Mouse (Mus musculus) intestine, embryonic 15.5 days (tissue): ENCODE data around the gene Tedc2. TPM values are rescaled to one million over a fixed set of nuclear protein-coding genes. Genes with fewer than 3 reads are reported as not detected.

Experiments
- ATAC-seq: fragments of 200-750 bp; cut with Nextera tagmentation; 2 replicates; pipeline ENCODE4 v1.8.0; 2017; ENCODE audit warnings: moderate TSS enrichment, moderate library complexity
- H3K27ac ChIP-seq: fragments of 300-500 bp; sonication (generic); 2 replicates; pipeline ENCODE4 v1.5.1; 2015; ENCODE audit warnings: mild to moderate bottlenecking, inconsistent platforms
- H3K27me3 ChIP-seq: fragments of 300-500 bp; sonication (generic); replicated peaks from 2 replicates; pipeline ENCODE4 v1.6.1; 2015; ENCODE audit warnings: inconsistent platforms
- H3K36me3 ChIP-seq: fragments of 300-500 bp; sonication (generic); 2 replicates; pipeline ENCODE4 v1.6.1; 2015; ENCODE audit warnings: inconsistent platforms
- H3K4me1 ChIP-seq: fragments of 300-500 bp; sonication (generic); replicated peaks from 2 replicates; pipeline ENCODE4 v1.6.1; 2015; ENCODE audit warnings: inconsistent platforms
- H3K4me2 ChIP-seq: fragments of 300-500 bp; sonication (generic); replicated peaks from 2 replicates; pipeline ENCODE4 v1.6.1; 2015; ENCODE audit warnings: mild to moderate bottlenecking, inconsistent platforms
- H3K4me3 ChIP-seq: fragments of 300-500 bp; sonication (generic); replicated peaks from 2 replicates; pipeline ENCODE4 v1.5.1; 2015; ENCODE audit warnings: inconsistent platforms
- H3K9ac ChIP-seq: fragments of 300-500 bp; sonication (generic); 2 replicates; pipeline ENCODE4 v1.6.1; 2015; ENCODE audit warnings: inconsistent platforms
- H3K9me3 ChIP-seq: fragments of 300-500 bp; sonication (generic); 2 replicates; pipeline ENCODE4 v1.6.1; 2016; ENCODE audit warnings: inconsistent platforms
- WGBS: fragments of 180-500 bp; shearing (Covaris S2); methylation state at CpG from one replicate; pipeline ENCODE4 v1.1.7; 2015; 5-methylcytosine and 5-hydroxymethylcytosine counted together
- polyA plus RNA-seq: library from polyadenylated mRNA; unstranded; fragments of >200 nt; fragmentation: Nextera tagmentation; extraction: Ambion mirVana; gene quantifications from 2 replicates; pipeline ENCODE4 v1.2.1, GENCODE M21; 2015

Gene Tedc2
- polyA plus RNA-seq, 1 experiment from 2014 or later: 10.1 TPM

DNA sequence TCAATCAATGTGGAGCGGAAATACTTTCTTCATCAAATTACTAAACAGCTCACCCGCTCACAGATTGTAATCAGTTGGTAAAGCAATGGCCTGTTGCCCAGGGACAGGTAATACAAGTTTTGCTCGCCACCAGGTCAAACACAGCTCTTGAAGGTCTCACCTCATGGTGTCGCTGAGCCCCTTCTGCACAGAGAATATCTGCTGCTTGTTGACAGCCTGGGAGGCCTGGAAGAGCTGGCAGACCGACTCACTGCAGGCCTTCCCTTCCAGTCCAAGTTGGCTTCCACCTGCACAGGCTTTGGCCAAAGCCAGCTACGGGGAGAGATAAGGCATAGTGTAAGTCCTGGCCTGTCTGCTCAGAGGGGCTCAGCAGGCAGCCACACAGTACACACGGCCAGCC is 16.3 kb upstream of the Tedc2 start:
- Histone ChIP-seq H3K4me2 (no peak overlapping the region), H3K9me3 (no peaks in the 10 kb centered on the region), H3K27me3 (no peaks in the 10 kb centered on the region), H3K36me3 (peaks cover 74% of the 10 kb centered on the region), H3K27ac (no peak overlapping the region), H3K4me1 (no peaks in the 10 kb centered on the region), H3K4me3 (no peak overlapping the region), H3K9ac (no peak overlapping the region)
- 93% methylated on average over 7 of the region's 7 CpGs for whole genome bisulfite sequencing
- ATAC-seq: no peak

- Histone ChIP-seq H3K9me3 (no peaks in the 10 kb centered on the region), H3K27me3 (no peaks in the 10 kb centered on the region), H3K4me3 (no peak overlapping the region), H3K4me2 (no peak overlapping the region), H3K27ac (no peak overlapping the region), H3K36me3 (peaks cover 72% of the 10 kb centered on the region), H3K4me1 (no peaks in the 10 kb centered on the region), H3K9ac (no peak overlapping the region)
- no peak for ATAC-seq
- WGBS: 100% methylated on average over 1 of the region's 1 CpGs
Observed at GRCm38 (mm10) chr17:24236479-24236878, 15.8 kb upstream of the Tedc2 start.

DNA sequence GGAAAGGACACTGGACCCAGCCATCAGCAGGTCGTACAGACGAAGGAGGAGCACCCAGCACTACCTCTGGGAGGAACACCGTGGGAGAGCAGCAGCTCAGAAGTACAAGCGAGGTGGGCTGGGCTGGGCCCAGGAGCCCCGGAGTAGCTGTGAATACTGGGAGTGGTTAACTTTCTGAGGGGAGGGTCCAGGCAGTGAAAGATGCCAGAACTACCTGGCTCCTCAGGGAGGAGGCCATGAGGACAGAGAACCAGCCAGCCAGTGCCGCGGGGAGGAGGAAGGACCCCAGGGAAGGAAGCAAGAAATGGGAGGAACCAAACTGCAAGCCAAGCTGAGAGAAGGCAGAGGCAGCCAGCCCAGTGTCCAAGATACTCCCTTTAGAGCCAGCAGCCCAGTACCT is 7.3 kb upstream of the Tedc2 start:
- 85% methylated on average over 7 of the region's 7 CpGs for WGBS
- Histone ChIP-seq H3K4me1 (no peaks in the 10 kb centered on the region), H3K4me3 (no peak overlapping the region), H3K36me3 (peaks cover 56% of the 10 kb centered on the region), H3K4me2 (no peak overlapping the region), H3K9ac (no peak overlapping the region), H3K27ac (no peak overlapping the region), H3K27me3 (no peaks in the 10 kb centered on the region), H3K9me3 (no peaks in the 10 kb centered on the region)
- ATAC-seq: no peak

- no peaks in the 10 kb centered on the region for H3K27me3 ChIP-seq
- peaks cover 51% of the 10 kb centered on the region for H3K36me3 ChIP-seq
- no peaks in the 10 kb centered on the region for H3K4me1 ChIP-seq
- H3K4me2 ChIP-seq: no peak overlapping the region
- H3K9me3 ChIP-seq: no peaks in the 10 kb centered on the region
- no peak overlapping the region for H3K9ac ChIP-seq
- no peak overlapping the region for H3K27ac ChIP-seq
- no peak for ATAC-seq
- 90% methylated on average over 8 of the region's 8 CpGs for WGBS
- no peak overlapping the region for H3K4me3 ChIP-seq
Observed at GRCm38 (mm10) chr17:24226721-24227120, 6.1 kb upstream of the Tedc2 start.

DNA sequence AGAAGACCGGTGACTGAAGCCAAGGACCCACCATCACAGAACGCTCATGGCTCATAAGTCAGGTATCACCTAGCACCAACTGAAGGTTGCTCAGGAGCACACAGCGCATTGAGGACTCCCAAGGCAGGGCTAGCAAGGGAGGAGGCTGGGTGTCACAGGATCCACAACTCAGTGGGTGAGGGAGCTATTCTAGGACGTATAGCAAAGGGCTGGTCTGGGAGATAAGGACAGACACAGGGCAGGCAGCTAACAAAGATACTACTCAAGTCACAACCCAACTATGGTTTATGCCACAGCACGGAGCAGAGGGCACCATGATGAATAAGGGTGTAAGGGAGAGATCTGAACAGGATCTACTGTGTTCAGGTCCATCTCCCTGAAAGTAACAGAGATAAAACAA is 5.2 kb upstream of the Tedc2 start:
- Histone ChIP-seq H3K9me3 (no peaks in the 10 kb centered on the region), H3K4me3 (no peak overlapping the region), H3K4me1 (peaks cover 5% of the 10 kb centered on the region; the same call in 1 of the 2 replicates), H3K36me3 (peaks cover 45% of the 10 kb centered on the region), H3K27me3 (no peaks in the 10 kb centered on the region), H3K9ac (no peak overlapping the region), H3K27ac (no peak overlapping the region), H3K4me2 (no peak overlapping the region)
- peak; percentile 15; the same call in 1 of the 2 replicates for ATAC-seq
- WGBS: 94% methylated on average over 5 of the region's 5 CpGs

DNA sequence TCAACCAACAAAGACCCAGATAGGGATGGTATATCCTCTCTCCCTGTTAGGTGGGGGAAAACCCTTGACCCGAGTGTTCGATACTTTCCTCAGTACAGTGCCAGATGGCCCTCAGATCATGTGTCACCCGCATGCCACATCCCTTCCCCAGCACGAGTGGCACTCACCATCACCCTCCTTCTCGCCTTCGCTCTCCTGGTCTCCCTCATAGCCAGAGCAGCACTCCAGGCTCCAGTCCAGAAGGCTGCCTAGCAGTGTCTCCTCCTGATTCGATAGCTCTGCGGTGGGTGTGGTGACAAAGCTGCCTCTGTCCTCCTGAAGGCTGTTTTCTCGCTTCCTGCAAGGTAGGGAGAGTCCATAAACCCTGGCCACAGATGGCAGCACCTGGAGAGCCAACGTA is 4.1 kb upstream of the Tedc2 start:
- peaks cover 11% of the 10 kb centered on the region for H3K4me1 ChIP-seq
- H3K4me3 ChIP-seq: no peak overlapping the region
- peaks cover 39% of the 10 kb centered on the region for H3K36me3 ChIP-seq
- no peaks in the 10 kb centered on the region for H3K27me3 ChIP-seq
- no peak for ATAC-seq
- no peak overlapping the region for H3K4me2 ChIP-seq
- no peak overlapping the region for H3K9ac ChIP-seq
- 89% methylated on average over 10 of the region's 10 CpGs for WGBS
- H3K27ac ChIP-seq: no peak overlapping the region
- no peaks in the 10 kb centered on the region for H3K9me3 ChIP-seq

DNA sequence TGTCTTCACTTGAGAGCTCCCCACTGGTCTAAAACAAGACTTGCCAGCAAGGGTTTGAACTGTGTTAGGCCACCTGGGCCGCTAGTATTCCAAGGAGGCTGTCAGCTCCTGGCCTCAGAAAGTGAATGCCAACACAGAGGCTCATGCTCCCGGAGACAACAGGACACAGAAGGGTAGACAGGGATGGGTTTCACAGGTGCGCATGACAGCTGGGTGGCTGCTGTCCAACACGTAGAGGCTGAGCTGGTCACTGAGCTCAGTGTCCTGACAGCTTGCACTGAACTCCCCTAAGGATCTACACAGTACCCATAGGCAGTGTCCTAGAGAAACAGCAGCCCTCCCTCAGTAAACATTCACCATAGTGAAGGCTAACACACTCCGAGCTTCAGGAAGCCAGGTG is 2.9 kb upstream of the Tedc2 start:
- no peaks in the 10 kb centered on the region for H3K9me3 ChIP-seq
- H3K27me3 ChIP-seq: no peaks in the 10 kb centered on the region
- ATAC-seq: no peak
- H3K36me3 ChIP-seq: peaks cover 39% of the 10 kb centered on the region
- H3K4me2 ChIP-seq: no peak overlapping the region
- H3K4me3 ChIP-seq: no peak overlapping the region
- no peak overlapping the region for H3K9ac ChIP-seq
- H3K4me1 ChIP-seq: peaks cover 16% of the 10 kb centered on the region
- H3K27ac ChIP-seq: no peak overlapping the region
- WGBS: 82% methylated on average over 5 of the region's 5 CpGs

DNA sequence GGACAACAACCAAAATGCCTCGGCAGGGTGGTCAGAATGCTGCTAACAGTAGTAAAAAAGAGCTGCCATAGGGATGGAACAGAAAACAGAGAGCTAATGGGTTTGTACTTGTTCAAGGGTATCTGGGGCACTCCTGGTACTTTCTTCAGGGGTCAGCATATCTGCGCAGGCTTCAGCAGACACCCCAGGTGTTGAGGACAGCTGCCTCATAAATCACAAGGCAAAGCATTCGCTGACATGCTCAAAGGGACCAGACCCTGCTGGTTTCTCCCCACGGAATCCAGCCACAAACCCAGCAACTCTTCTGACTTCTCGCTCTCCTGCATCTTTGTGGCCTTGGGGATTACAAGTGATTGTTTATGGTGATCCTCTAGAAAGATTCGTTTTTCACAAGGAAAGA is 2.0 kb upstream of the Tedc2 start:
- Histone ChIP-seq H3K4me3 (no peak overlapping the region), H3K9ac (no peak overlapping the region), H3K9me3 (no peaks in the 10 kb centered on the region), H3K27me3 (no peaks in the 10 kb centered on the region), H3K4me2 (no peak overlapping the region), H3K4me1 (peaks cover 16% of the 10 kb centered on the region), H3K27ac (no peak overlapping the region), H3K36me3 (peaks cover 35% of the 10 kb centered on the region)
- WGBS: 70% methylated on average over 6 of the region's 6 CpGs
- ATAC-seq: no peak

GRCm38 (mm10) chr17:24216836-24217235 is 3.8 kb downstream of the Tedc2 start:
- Histone ChIP-seq H3K4me1 (peaks cover 28% of the 10 kb centered on the region), H3K9ac (no peak overlapping the region), H3K27me3 (no peaks in the 10 kb centered on the region), H3K4me3 (no peak overlapping the region), H3K9me3 (no peaks in the 10 kb centered on the region), H3K4me2 (no peak overlapping the region), H3K36me3 (peaks cover 16% of the 10 kb centered on the region), H3K27ac (no peak overlapping the region)
- 74% methylated on average over 4 of the region's 4 CpGs for WGBS
- ATAC-seq: no peak

GRCm38 (mm10) chr17:24213186-24213585 is 7.5 kb downstream of the Tedc2 start:
- peaks cover 16% of the 10 kb centered on the region for H3K36me3 ChIP-seq
- H3K4me1 ChIP-seq: peaks cover 43% of the 10 kb centered on the region
- H3K27me3 ChIP-seq: peaks cover 3% of the 10 kb centered on the region; the same call in 1 of the 2 replicates
- H3K4me3 ChIP-seq: no peak overlapping the region
- no peak overlapping the region for H3K9ac ChIP-seq
- no peak for ATAC-seq
- H3K27ac ChIP-seq: peak overlapping the region; percentile 42
- WGBS: 51% methylated on average over 6 of the region's 6 CpGs
- no peak overlapping the region for H3K4me2 ChIP-seq
- no peaks in the 10 kb centered on the region for H3K9me3 ChIP-seq

- H3K36me3 ChIP-seq: peaks cover 14% of the 10 kb centered on the region
- no peak for ATAC-seq
- peak overlapping the region; percentile 41; the same call in 1 of the 2 replicates for H3K27ac ChIP-seq
- H3K4me1 ChIP-seq: peaks cover 49% of the 10 kb centered on the region
- no peak overlapping the region for H3K9ac ChIP-seq
- no peaks in the 10 kb centered on the region for H3K9me3 ChIP-seq
- H3K4me2 ChIP-seq: peak overlapping the region; percentile 90
- 40% methylated on average over 5 of the region's 5 CpGs for WGBS
- H3K4me3 ChIP-seq: no peak overlapping the region
- H3K27me3 ChIP-seq: peaks cover 10% of the 10 kb centered on the region
Observed at GRCm38 (mm10) chr17:24212441-24213018, 8.1 kb downstream of the Tedc2 start.

GRCm38 (mm10) chr17:24211631-24212440 is 8.8 kb downstream of the Tedc2 start:
- ATAC-seq: peak; percentile 31
- Histone ChIP-seq H3K36me3 (peaks cover 13% of the 10 kb centered on the region), H3K27me3 (peaks cover 14% of the 10 kb centered on the region), H3K4me2 (peak overlapping the region; percentile 90), H3K27ac (peak overlapping the region; percentile 74), H3K4me3 (peak overlapping the region; percentile 45), H3K4me1 (peaks cover 56% of the 10 kb centered on the region), H3K9ac (peak overlapping the region; percentile 61), H3K9me3 (no peaks in the 10 kb centered on the region)
- WGBS: 5% methylated on average over 37 of the region's 37 CpGs

GRCm38 (mm10) chr17:24210591-24210990 is 10.1 kb downstream of the Tedc2 start:
- peak overlapping the region; percentile 90; the same call in 1 of the 2 replicates for H3K4me2 ChIP-seq
- 84% methylated on average over 3 of the region's 3 CpGs for WGBS

More at GRCm38 (mm10) chr17:24210591-24210990, 10.1 kb downstream of the Tedc2 start:
- Histone ChIP-seq H3K27me3 (peaks cover 14% of the 10 kb centered on the region), H3K36me3 (peaks cover 6% of the 10 kb centered on the region; the same call in 1 of the 2 replicates), H3K4me3 (no peak overlapping the region), H3K4me1 (peaks cover 68% of the 10 kb centered on the region), H3K27ac (peak overlapping the region; percentile 33), H3K9me3 (no peaks in the 10 kb centered on the region), H3K9ac (no peak overlapping the region)
- ATAC-seq: no peak
